Mouse (Mus musculus): Measurements from ENCODE around the gene Idi2. TPM values are rescaled to one million over a fixed set of nuclear protein-coding genes. Genes with fewer than 3 reads are reported as not detected.
"Not testable (repeated sequence)": the region's sequence is repeated elsewhere in the genome, so short reads cannot be mapped to it uniquely, and the experiment has no call there.

The Idi2 gene
- total RNA-seq, 4 experiments from 2014 or later, result not detected

GRCm38 (mm10) chr13:8997221-8997620, 44.6 kb downstream of the Idi2 start:
- not testable (repeated sequence) for DNase-seq

GRCm38 (mm10) chr13:8999464-8999863, 46.8 kb downstream of the Idi2 start:
- DNase-seq, result no peak

- DNase-seq, result peak; percentile 31
Measured at GRCm38 (mm10) chr13:9003306-9003705, 50.6 kb downstream of the Idi2 start.

Small RNAs within 50 kb of the gene (microRNA-seq; reads per million reads assigned to microRNA genes)
- gene Gm22750, result 0 reads per million in 2 experiments

Other genes starting within 250 kb of the Idi2 start
- 10 to 100 TPM; 44.7 to 54.1 (median 49.6) TPM for gene Wdr37, start 81.0 kb upstream of the Idi2 start, total RNA-seq (2022)
- gene Idi1, start 67.4 kb upstream of the Idi2 start, total RNA-seq (2022), result 10 to 100 TPM; 38.3 to 87.2 (median 74.2) TPM
- not detected for gene Gm9745, start 4.6 kb upstream of the Idi2 start, total RNA-seq (2022)
- 10 to 100 TPM; 54.3 to 63.3 (median 58.9) TPM for gene Gtpbp4, start 43.2 kb downstream of the Idi2 start, total RNA-seq (2022)
- 10 to 100 TPM; 65.9 to 70.3 (median 67.2) TPM for gene Larp4b, start 141.0 kb downstream of the Idi2 start, total RNA-seq (2022)